Mouse (Mus musculus): Measurements from ENCODE around the gene Rph3a.

- TF ChIP-seq CTCF (IDR thresholded peaks at IDR 0.05; ENCODE audit: insufficient read depth, low read depth, low read length) (no peak), POLR2A (IDR thresholded peaks at IDR 0.05; ENCODE audit: insufficient read depth, low read depth, low read length) (no peak)
Measured at GRCm38 (mm10) chr5:121030161-121030560, 20.3 kb upstream of the Rph3a start.
